Mouse (Mus musculus) liver, postnatal 0 days (tissue): Measurements from ENCODE around the gene Carmil3.

Source experiments
- CTCF ChIP-seq: sonication (generic); IDR thresholded peaks from 2 replicates; pipeline ENCODE4 v1.5.1; 2016; ENCODE audit warnings: antibody characterized with exemption, low read depth
- EP300 ChIP-seq: IDR thresholded peaks from 2 replicates; pipeline ENCODE4 v1.6.1; 2016; ENCODE audit warnings: antibody characterized with exemption, low read depth, mild to moderate bottlenecking

DNA sequence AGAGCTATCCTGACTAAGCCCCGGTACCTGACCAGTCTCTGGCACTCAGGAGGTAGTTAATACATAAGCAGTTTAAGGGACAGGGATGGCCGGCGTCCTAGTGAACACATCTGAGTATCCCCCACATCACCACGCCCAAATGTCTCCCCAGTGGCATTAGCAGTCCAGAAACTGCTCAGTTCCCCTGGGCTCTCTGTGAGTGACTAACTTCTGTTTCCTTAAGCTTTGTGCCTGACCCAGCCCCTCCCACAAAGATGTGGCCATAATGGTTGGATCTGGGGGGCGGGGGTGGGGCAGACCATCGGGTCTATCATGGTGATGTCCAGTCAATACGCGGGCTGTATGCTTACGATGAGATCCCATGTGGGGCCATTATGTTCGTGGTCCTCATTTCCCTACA lies 19.1 kb downstream of the Carmil3 start:
- TF ChIP-seq EP300 (no peak), CTCF (no peak)
